Mouse (Mus musculus): ENCODE data around the gene Lmbrd1.
"Not testable (repeated sequence)": the region's sequence is repeated elsewhere in the genome, so short reads cannot be mapped to it uniquely, and the experiment has no call there.

Lmbrd1 gene

DNA sequence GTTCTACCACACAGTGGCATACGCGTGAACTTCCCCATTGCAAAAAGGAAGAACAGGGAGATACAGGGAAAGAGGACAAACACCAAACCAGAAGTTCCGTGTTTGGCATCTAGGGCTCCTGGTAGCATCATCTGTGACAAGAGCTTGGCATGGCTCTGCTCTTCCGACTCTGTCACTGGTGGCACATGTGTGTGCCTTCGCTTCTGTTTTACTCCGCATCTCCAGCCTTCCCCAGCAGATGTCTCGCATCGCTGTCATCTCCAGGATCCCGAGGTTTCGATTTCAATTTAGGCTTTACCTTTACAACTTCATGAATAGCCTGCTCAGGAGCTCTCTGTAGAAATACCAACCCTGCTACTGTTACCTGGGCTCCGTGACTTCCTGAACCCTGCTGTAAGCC lies 51.4 kb downstream of the Lmbrd1 start:
- DNase-seq (ENCODE audit: low spot score) = no peak

GRCm38 (mm10) chr1:24732286-24732685 lies 53.9 kb downstream of the Lmbrd1 start:
- no peak for DNase-seq (ENCODE audit: low spot score)

GRCm38 (mm10) chr1:24734866-24735265 lies 56.4 kb downstream of the Lmbrd1 start:
- no peak for DNase-seq (ENCODE audit: low spot score)

- DNase-seq (ENCODE audit: low spot score) = no peak
These were observed 62.5 kb downstream of the Lmbrd1 start for GRCm38 (mm10) chr1:24740903-24741302.

- no peak for DNase-seq (ENCODE audit: low spot score)
These were observed 63.1 kb downstream of the Lmbrd1 start for GRCm38 (mm10) chr1:24741552-24741951.

DNA sequence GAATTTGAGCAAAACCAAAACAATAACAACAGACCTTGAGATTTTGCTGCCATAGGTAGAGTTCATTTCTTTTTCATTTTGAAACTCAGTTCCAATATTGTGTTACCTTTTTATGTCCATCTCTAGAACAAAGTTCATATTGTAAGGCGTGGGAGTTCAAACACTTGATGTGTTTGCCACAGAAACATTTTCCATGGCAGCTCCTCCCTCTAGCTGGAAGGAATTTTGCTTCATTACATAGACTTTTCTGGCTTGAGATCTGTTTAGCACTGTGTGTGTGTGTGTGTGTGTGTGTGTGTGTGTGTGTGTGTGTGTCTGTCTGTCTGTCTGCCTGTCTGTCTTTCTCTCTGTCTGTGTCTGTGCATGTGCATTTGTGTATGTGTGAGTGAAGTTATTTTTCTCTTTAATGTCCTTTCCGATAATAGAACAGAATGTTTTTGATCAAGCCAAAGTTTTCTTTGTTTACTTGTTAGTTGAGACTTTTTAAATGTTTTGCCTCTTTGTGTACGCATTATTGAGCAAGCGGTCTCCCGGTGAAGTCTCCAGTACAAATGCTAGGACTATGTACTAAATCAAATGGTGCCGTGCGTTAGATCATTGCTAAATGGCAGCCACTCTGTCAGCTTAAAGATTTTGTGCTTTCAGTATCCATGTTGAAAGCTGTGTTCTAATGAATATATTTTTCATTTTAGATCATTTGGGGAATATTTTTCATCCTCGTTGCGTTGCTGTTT lies 64.9 kb downstream of the Lmbrd1 start:
- DNase-seq (ENCODE audit: low spot score) = no peak

DNA sequence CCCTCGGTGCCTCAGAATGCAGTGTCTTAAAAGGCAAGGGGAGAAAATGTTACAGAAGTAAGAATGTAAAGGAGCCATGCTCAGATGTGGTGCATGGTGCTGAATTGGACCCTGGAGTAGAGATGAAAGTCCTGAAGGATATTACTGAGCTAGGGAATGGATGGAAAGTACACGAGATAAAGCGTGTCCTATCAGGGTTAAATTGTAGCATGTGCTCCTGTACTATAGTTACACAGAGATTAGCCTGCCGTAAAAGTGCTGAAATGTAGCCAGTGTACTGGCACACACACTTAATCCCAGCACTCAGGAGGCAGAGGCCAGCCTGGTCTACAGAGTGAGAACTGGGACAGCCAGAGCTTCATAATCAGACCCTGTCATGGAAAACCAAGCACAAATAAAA lies 74.3 kb downstream of the Lmbrd1 start:
- DNase-seq (ENCODE audit: low spot score) = no peak

DNA sequence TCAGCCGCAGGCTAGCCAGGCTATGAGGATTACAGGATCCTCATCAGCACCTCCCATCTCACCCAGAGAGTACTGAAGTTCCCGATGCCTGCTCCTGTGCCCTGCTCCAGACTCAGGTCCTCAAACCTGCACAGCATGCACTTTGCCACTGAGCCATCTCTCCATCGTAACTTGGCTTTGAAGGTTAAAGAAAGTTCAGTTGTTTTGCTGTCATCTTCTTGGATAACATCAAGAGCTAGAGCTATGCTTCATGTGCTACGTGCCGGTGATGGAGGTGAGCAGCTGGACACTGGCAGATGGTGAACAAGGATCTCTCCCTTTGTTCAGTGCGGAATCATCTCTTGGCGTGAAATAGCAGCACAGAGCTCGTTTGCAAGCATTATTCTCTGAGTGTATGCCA lies 80.1 kb downstream of the Lmbrd1 start:
- no peak for DNase-seq (ENCODE audit: low spot score)

DNA sequence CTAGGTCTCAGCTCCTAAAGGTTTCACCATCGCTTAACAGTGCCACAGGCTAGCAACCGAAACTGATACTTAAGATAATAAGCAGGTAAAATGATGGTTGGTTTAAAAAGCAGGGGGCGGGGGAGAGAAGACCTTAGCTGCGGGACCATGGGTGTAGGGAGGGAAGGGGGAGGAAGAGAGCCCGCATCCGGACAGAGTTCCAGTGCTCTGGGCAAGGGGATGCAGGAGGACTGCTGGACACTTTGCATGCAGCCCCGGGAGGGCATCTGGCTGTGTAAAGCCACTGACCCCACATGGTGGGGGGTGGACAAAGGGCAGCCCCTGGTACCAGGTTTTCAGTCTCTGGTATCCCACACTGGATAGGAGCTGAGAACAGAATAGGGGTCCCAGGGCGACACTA lies 88.0 kb downstream of the Lmbrd1 start:
- no peak for DNase-seq (ENCODE audit: low spot score)

DNA sequence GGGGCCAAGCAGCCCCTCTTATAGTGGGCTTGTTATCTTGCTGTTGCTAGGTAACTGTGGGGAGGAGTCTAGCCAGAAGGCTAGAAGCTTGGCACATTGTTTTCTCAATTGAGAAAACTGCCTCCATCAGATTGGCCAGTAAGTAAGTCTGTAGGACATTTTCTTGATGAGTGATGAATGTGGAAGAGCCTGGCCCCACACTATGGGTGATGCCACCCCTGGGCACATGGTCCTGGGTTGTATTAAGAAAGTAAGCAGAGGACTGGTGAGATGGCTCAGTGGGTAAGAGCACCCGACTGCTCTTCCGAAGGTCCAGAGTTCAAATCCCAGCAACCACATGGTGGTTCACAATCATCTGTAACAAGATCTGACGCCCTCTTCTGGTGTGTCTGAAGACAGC lies 88.8 kb downstream of the Lmbrd1 start:
- DNase-seq (ENCODE audit: low spot score) = not testable (repeated sequence)

- no peak for DNase-seq (ENCODE audit: low spot score)
These were observed 95.2 kb downstream of the Lmbrd1 start for GRCm38 (mm10) chr1:24773642-24774041.

GRCm38 (mm10) chr1:24776576-24776975 lies 98.1 kb downstream of the Lmbrd1 start:
- no peak for DNase-seq (ENCODE audit: low spot score)

DNA sequence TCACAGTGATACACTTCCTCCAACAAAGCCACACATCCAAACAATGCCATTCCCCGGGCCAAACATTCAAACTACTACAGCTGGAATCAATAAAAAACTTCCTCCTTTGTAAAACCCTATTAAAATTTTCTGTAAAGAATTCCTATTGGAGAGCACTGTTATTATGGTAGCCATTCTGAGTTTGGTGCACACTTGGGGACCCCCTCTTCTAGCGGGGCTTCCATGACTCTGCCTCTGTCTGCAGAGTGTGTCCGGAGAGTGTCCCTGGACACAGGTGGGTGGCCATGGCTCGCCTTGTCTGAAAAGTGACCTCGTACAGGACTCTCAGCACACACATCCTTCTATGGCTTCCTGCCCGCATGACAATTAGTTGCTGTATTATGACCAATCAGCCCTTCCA lies 114.7 kb downstream of the Lmbrd1 start:
- DNase-seq (ENCODE audit: low spot score) = no peak

DNA sequence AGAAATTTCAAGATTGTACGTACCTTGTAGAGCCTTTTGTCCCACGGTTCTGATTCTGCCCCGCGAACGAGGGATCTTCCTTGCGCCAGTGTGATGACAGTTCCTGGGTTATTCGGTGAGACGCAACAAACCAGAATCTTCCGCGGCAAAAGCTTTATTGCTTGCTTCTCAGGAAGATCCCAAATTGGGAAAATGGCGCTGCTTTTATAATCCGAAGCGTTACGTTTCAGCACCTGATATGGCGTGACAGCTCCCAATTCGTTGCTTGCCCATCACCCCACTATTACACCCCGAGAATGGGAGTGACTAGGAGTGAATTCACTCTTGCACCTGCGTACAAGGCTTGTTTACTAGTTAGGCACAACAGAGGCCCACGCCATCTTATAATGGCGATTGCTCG lies 129.5 kb downstream of the Lmbrd1 start:
- not testable (repeated sequence) for DNase-seq (ENCODE audit: low spot score)
